ENCODE assay signal across 18 mouse cellular contexts in the genomic region with DNA sequence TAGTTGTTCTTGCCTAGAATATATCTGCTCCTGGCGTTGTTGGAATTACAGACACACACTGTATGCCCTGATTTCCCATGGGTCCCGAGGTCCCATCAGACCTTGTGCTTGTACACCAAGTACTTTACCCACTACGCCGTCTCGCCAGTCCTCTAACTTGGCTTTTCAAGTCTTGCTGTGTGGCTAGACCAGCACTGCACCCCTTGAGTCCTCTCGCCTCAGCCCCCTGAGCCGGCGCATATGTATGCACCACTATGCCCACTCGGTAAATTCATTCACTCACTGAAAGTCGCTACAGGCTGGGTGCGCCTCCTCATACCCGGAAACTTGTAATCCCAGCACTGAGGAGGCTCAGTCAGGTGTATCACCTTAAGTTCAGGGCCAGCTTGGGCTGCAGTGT. TPM values are rescaled to one million over a fixed set of nuclear protein-coding genes. Genes with fewer than 3 reads are reported as not detected.
"Had no signal": no experiment of that assay in that cellular context is flagged by ENCODE, and none has a peak within 500 bp of the region (broad histone marks: within the 10 kb centered on the region; RNA-seq: fewer than 3 reads in every experiment).

No protein-coding gene starts in this region.

- H3K4me1 ChIP-seq: liver, embryonic 13.5 days; liver, embryonic 15.5 days; lung, embryonic 15.5 days; megakaryocyte, embryonic 14.5 days; stomach, embryonic 15.5 days had no signal

- H3K9me3 ChIP-seq: liver, embryonic 13.5 days; liver, embryonic 15.5 days; lung, embryonic 15.5 days; megakaryocyte, embryonic 14.5 days; neural tube, embryonic 13.5 days; stomach, embryonic 15.5 days had no signal

- H3K4me3 ChIP-seq: liver, embryonic 13.5 days; liver, embryonic 15.5 days; lung, embryonic 15.5 days; megakaryocyte, embryonic 14.5 days; neural tube, embryonic 13.5 days; stomach, embryonic 15.5 days had no signal

- DNase-seq: liver, embryonic 13.5 days; liver, postnatal 0 days; lung, adult 2 months; lung, postnatal 14 days; lung, postnatal 36 days; midbrain, embryonic 14.5 days; right cerebral cortex, postnatal 14 days; thymus, adult 2 months; thymus, postnatal 25 days; thymus, postnatal 4 days had no signal

- H3K27me3 ChIP-seq: liver, embryonic 13.5 days; liver, embryonic 15.5 days; lung, embryonic 15.5 days; neural tube, embryonic 13.5 days; stomach, embryonic 15.5 days had no signal

- H3K9ac ChIP-seq: liver, embryonic 13.5 days; liver, embryonic 15.5 days; liver, postnatal 0 days; lung, embryonic 15.5 days; neural tube, embryonic 13.5 days; stomach, embryonic 15.5 days had no signal

- ATAC-seq: liver, postnatal 0 days; lung, postnatal 0 days had no signal

- H3K27ac ChIP-seq: liver, embryonic 13.5 days; liver, embryonic 15.5 days; lung, embryonic 15.5 days; macrophage; neural tube, embryonic 13.5 days; stomach, embryonic 15.5 days; stomach, postnatal 0 days had no signal

- H3K4me2 ChIP-seq: liver, embryonic 13.5 days; liver, embryonic 15.5 days; lung, embryonic 15.5 days; stomach, embryonic 15.5 days had no signal

- H3K36me3 ChIP-seq: liver, embryonic 13.5 days; liver, embryonic 15.5 days; lung, embryonic 15.5 days; neural tube, embryonic 13.5 days; stomach, embryonic 15.5 days had no signal

RNA-seq across cellular contexts. Expression of gene Wasf1, which starts 12.5 kb away (rescaled TPM):
- polyA plus RNA-seq: macrophage had no signal
